Mouse (Mus musculus): ENCODE data around the gene Trim41.

- no peak for TF ChIP-seq GATA1 (IDR thresholded peaks at IDR 0.05; ENCODE audit: low read length)
- TF ChIP-seq TAL1 (IDR thresholded peaks at IDR 0.05; ENCODE audit: low read length): no peak
These were observed 49.8 kb downstream of the Trim41 start for GRCm38 (mm10) chr11:48767195-48767876.

Data from erythroblast, embryonic 14.5 days (primary cell).